Mouse (Mus musculus): ENCODE data around the gene Pdx1. TPM values are rescaled to one million over a fixed set of nuclear protein-coding genes. Genes with fewer than 3 reads are reported as not detected.

The Pdx1 gene
- polyA plus RNA-seq (2015; fragmentation: Illumina TruSeq; extraction: RNeasy Lipid Tissue Mini Kit (QIAGEN cat#74804); ENCODE audit: insufficient read depth, low replicate concordance) = not detected

DNA sequence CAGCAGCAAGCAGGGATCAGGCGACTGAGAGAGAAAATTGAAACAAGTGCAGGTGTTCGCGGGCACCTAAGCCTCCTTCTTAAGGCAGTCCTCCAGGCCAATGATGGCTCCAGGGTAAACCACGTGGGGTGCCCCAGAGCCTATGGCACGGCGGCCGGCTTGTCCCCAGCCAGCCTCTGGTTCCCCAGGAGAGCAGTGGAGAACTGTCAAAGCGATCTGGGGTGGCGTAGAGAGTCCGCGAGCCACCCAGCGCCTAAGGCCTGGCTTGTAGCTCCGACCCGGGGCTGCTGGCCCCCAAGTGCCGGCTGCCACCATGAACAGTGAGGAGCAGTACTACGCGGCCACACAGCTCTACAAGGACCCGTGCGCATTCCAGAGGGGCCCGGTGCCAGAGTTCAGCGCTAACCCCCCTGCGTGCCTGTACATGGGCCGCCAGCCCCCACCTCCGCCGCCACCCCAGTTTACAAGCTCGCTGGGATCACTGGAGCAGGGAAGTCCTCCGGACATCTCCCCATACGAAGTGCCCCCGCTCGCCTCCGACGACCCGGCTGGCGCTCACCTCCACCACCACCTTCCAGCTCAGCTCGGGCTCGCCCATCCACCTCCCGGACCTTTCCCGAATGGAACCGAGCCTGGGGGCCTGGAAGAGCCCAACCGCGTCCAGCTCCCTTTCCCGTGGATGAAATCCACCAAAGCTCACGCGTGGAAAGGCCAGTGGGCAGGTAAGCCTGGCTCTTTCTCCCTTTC, at the start of gene Pdx1:
Pdx1 (plus strand) TSS at position 34 of the 747 bp plus-strand sequence.

GRCm38 (mm10) chr5:147306638-147307397, 37.1 kb downstream of the Pdx1 start, which contains the start of gene Cdx2:
TSS of gene Cdx2 (minus strand) at chr5:147307270.

DNA sequence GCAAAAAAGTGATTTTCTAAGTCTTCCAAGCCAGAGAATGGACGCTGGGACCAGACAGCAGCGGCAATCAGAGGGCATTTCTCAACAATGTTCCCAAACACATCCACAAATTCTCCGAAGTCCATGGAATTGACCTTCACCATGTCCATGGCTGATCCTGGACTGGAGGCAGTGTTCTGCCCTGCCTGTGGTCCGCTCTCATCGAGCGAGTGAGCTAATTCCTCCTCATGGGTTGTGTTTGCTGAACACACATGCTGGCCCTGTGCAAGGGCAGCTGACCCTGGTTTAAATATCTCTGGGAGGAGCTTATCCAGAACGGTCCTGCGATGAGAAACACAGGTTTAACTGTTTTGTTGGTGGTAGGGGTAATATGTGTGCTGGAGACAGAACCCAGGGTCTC, 52.4 kb downstream of the Pdx1 start, which contains the start of gene Urad:
Urad (minus strand) TSS at position 258 of the 400 bp plus-strand sequence.

Other genes with a start within 250 kb of the Pdx1 start
- 12.1 TPM for gene Lnx2, start 193.4 kb upstream of the Pdx1 start, polyA plus RNA-seq (2015; fragmentation: Illumina TruSeq; extraction: RNeasy Lipid Tissue Mini Kit (QIAGEN cat#74804); ENCODE audit: insufficient read depth, low replicate concordance)
- gene Polr1d, start 192.9 kb upstream of the Pdx1 start, polyA plus RNA-seq (2015; fragmentation: Illumina TruSeq; extraction: RNeasy Lipid Tissue Mini Kit (QIAGEN cat#74804); ENCODE audit: insufficient read depth, low replicate concordance) = 135 TPM
- gene Gsx1, start 81.3 kb upstream of the Pdx1 start, polyA plus RNA-seq (2015; fragmentation: Illumina TruSeq; extraction: RNeasy Lipid Tissue Mini Kit (QIAGEN cat#74804); ENCODE audit: insufficient read depth, low replicate concordance) = not detected
- not detected for gene Cdx2, start 37.3 kb downstream of the Pdx1 start, polyA plus RNA-seq (2015; fragmentation: Illumina TruSeq; extraction: RNeasy Lipid Tissue Mini Kit (QIAGEN cat#74804); ENCODE audit: insufficient read depth, low replicate concordance)
- gene Urad, start 52.5 kb downstream of the Pdx1 start, polyA plus RNA-seq (2015; fragmentation: Illumina TruSeq; extraction: RNeasy Lipid Tissue Mini Kit (QIAGEN cat#74804); ENCODE audit: insufficient read depth, low replicate concordance) = not detected
- 36.3 TPM for gene Flt3, start 130.5 kb downstream of the Pdx1 start, polyA plus RNA-seq (2015; fragmentation: Illumina TruSeq; extraction: RNeasy Lipid Tissue Mini Kit (QIAGEN cat#74804); ENCODE audit: insufficient read depth, low replicate concordance)
- 197 TPM for gene Pan3, start 160.2 kb downstream of the Pdx1 start, polyA plus RNA-seq (2015; fragmentation: Illumina TruSeq; extraction: RNeasy Lipid Tissue Mini Kit (QIAGEN cat#74804); ENCODE audit: insufficient read depth, low replicate concordance)